Mouse (Mus musculus) kidney, adult 2 months (tissue): Measurements from ENCODE around the gene Ppp3ca.

Source experiments
- CTCF ChIP-seq: fragments of 200-500 bp; conservative IDR thresholded peaks from 2 replicates; pipeline ENCODE4 v1.5.1; 2011; ENCODE audit warnings: low read depth, mild to moderate bottlenecking, control low read depth, low read length, moderate library complexity, mixed read lengths; ENCODE audit not compliant: insufficient read depth, insufficient read length
- POLR2A ChIP-seq: fragments of 200-500 bp; IDR thresholded peaks from one replicate; pipeline ENCODE4 v1.6.1; 2011; ENCODE audit warnings: low read depth, low read length, control low read depth

GRCm38 (mm10) chr3:136899744-136900143 is 229.8 kb downstream of the Ppp3ca start:
- TF ChIP-seq POLR2A, result no peak
- no peak for TF ChIP-seq CTCF
